Mouse (Mus musculus) kidney, embryonic 14.5 days (tissue): ENCODE data around the gene Cul7. TPM values are rescaled to one million over a fixed set of nuclear protein-coding genes. Genes with fewer than 3 reads are reported as not detected.

Experiments
- ATAC-seq: fragments of 200-750 bp; cut with Nextera tagmentation; 2 replicates; pipeline ENCODE4 v1.8.0; 2017; ENCODE audit warnings: moderate number of reproducible peaks, mild to moderate bottlenecking, moderate TSS enrichment, moderate library complexity; ENCODE audit not compliant: low FRiP score, low TSS enrichment
- H3K27ac ChIP-seq: fragments of 300-500 bp; sonication (generic); 2 replicates; pipeline ENCODE4 v1.5.1; 2014; ENCODE audit warnings: low read depth, mild to moderate bottlenecking, low read length, moderate library complexity, mixed read lengths
- H3K27me3 ChIP-seq: fragments of 300-500 bp; sonication (generic); 2 replicates; pipeline ENCODE4 v1.6.1; 2014; ENCODE audit warnings: mild to moderate bottlenecking, low read length; ENCODE audit not compliant: control insufficient read depth, insufficient read depth
- H3K36me3 ChIP-seq: fragments of 300-500 bp; sonication (generic); 2 replicates; pipeline ENCODE4 v1.6.1; 2014; ENCODE audit warnings: low read length, mixed read lengths; ENCODE audit not compliant: control insufficient read depth, insufficient read depth
- H3K4me1 ChIP-seq: fragments of 300-500 bp; sonication (generic); 2 replicates; pipeline ENCODE4 v1.6.1; 2014; ENCODE audit warnings: low read length, mixed read lengths; ENCODE audit not compliant: control insufficient read depth, insufficient read depth
- H3K4me2 ChIP-seq: fragments of 300-500 bp; sonication (generic); replicated peaks from 2 replicates; pipeline ENCODE4 v1.6.1; 2014; ENCODE audit warnings: low read depth, mild to moderate bottlenecking, low read length
- H3K4me3 ChIP-seq: fragments of 300-500 bp; sonication (generic); 2 replicates; pipeline ENCODE4 v1.5.1; 2014; ENCODE audit warnings: mild to moderate bottlenecking, low read length
- H3K9ac ChIP-seq: fragments of 300-500 bp; sonication (generic); 2 replicates; pipeline ENCODE4 v1.6.1; 2014; ENCODE audit warnings: low read depth, mild to moderate bottlenecking, low read length, moderate library complexity
- H3K9me3 ChIP-seq: fragments of 300-500 bp; sonication (generic); 2 replicates; pipeline ENCODE4 v1.6.1; 2016; ENCODE audit warnings: low read length; ENCODE audit not compliant: control insufficient read depth
- WGBS: fragments of 180-500 bp; shearing (Covaris S2); extraction: QIAGEN DNeasy Blood & Tissue Kit; methylation state at CpG from one replicate; pipeline ENCODE4 v1.1.7; 2014; 5-methylcytosine and 5-hydroxymethylcytosine counted together
- polyA plus RNA-seq: library from polyadenylated mRNA; unstranded; fragments of >200 nt; fragmentation: Nextera tagmentation; extraction: Ambion mirVana; gene quantifications from 2 replicates; pipeline ENCODE4 v1.2.1, GENCODE M21; 2014

Cul7 gene
- polyA plus RNA-seq, 1 experiment from 2014 or later, result 42.6 TPM

DNA sequence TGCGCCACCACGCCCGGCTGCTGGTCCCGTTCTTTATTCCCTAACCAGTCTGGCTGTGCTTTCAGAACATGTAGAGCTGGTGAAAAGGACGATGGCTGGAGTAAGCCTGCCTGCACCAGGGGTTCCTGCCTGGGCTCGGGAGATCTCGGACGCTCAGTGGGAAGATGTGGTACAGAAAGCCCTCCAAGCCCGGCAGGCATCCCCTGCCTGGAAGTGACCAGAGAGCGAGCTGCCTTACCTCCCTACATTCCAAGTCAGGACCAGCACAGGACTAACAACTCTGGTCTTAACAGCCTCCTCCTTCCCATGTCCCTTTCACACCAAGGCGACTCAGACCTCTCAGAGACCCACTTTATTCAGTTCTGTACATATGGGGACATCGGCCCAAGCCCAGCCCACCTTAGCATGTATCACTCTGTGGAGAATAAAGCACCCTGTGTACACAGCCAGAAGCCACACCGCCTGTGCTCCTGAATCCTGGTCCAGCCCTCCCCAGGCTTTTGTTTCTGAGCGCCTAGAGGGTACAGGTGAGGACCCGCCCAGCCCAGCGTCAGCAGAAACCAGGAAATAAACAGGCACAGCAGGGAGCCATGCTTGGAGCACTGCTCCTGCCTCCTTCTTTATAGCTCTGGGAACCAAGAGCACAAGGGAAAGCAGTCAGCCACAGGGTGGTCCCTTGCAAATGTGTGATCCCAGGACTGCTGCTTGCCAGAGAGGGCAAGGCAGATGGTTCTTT, 32.7 kb downstream of the Cul7 start:
- no peaks in the 10 kb centered on the region for H3K9me3 ChIP-seq
- H3K36me3 ChIP-seq, result peaks cover 59% of the 10 kb centered on the region
- no peak overlapping the region for H3K4me3 ChIP-seq
- no peak overlapping the region for H3K4me2 ChIP-seq
- whole genome bisulfite sequencing, result 87% methylated on average over 16 of the region's 16 CpGs
- no peaks in the 10 kb centered on the region for H3K27me3 ChIP-seq
- H3K9ac ChIP-seq, result no peak overlapping the region
- no peak overlapping the region for H3K27ac ChIP-seq
- ATAC-seq, result no peak
- peaks cover 19% of the 10 kb centered on the region for H3K4me1 ChIP-seq

DNA sequence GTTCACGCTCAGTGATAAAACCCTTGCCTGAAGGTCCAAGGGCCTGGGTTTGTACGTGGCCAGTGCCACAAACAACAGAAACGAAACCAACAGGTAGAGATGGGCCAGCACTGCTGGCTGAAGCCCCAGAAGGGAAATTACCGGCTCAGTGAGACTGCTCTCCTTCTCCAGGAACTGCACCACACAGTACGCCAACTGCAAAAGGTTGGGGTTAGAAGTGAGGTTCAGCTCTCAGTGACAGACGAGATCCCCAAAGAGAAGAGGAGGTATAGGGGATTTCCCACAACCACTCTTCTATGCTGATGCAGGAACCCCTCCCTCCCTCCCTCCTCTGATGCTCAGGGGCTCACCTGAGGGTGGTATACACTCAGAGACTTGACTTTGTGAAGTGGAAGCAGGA, 35.8 kb downstream of the Cul7 start:
- Histone ChIP-seq H3K9me3 (no peaks in the 10 kb centered on the region), H3K4me2 (no peak overlapping the region), H3K36me3 (peaks cover 55% of the 10 kb centered on the region), H3K27me3 (no peaks in the 10 kb centered on the region), H3K4me3 (no peak overlapping the region), H3K4me1 (0 out of 2 replicates have a peak, but pooled peaks cover 7% of the 10 kb centered on the region), H3K9ac (no peak overlapping the region), H3K27ac (no peak overlapping the region)
- WGBS, result 85% methylated on average over 6 of the region's 6 CpGs
- ATAC-seq, result no peak

DNA sequence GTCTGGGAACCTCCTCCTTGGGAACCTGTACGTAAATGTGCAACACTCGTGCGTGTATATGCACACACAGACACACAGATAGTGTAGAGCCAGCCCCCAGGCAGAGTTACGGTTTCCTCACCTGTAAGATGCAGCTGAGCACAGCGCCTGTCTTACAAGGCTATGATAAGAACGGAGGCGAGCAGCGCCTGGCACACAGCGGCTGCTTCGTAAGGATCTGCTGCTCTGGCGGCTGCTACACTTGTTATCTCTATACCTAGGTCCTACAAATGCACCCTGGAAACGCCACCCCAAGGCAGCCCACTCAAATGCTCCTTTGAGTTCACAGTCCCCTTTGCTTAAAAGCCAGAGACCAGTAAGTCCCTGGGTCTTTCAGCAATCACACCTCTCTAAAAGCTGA, 40.5 kb downstream of the Cul7 start:
- Histone ChIP-seq H3K9me3 (no peaks in the 10 kb centered on the region), H3K4me3 (no peak overlapping the region), H3K27me3 (no peaks in the 10 kb centered on the region), H3K4me1 (no peaks in the 10 kb centered on the region), H3K9ac (no peak overlapping the region), H3K27ac (no peak overlapping the region), H3K4me2 (no peak overlapping the region), H3K36me3 (peaks cover 31% of the 10 kb centered on the region)
- 96% methylated on average over 12 of the region's 12 CpGs for WGBS
- ATAC-seq, result no peak

DNA sequence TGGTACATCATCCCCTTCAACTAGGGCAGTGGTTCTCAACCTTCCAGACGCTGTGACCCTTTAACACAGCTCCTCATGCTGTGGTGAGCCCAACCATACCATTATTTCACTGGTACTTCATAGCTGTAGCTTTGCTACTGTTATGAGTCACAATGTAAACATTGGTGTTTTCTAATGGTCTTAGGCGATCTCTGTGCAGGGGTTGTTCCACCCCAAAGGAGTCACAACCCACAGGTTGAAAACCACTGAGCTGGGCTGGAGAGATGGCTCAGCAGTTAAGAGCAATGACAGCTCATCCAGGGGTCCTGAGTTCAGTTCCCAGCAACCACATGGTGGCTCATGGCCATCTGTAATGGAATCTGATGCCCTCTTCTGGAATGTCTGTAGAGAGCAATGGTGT, 41.3 kb downstream of the Cul7 start:
- no peaks in the 10 kb centered on the region for H3K27me3 ChIP-seq
- no peaks in the 10 kb centered on the region for H3K4me1 ChIP-seq
- H3K9ac ChIP-seq, result no peak overlapping the region
- no peak for ATAC-seq
- WGBS, result 93% methylated on average over 2 of the region's 2 CpGs
- no peak overlapping the region for H3K4me3 ChIP-seq
- H3K36me3 ChIP-seq, result peaks cover 28% of the 10 kb centered on the region
- no peaks in the 10 kb centered on the region for H3K9me3 ChIP-seq
- H3K27ac ChIP-seq, result no peak overlapping the region
- no peak overlapping the region for H3K4me2 ChIP-seq

DNA sequence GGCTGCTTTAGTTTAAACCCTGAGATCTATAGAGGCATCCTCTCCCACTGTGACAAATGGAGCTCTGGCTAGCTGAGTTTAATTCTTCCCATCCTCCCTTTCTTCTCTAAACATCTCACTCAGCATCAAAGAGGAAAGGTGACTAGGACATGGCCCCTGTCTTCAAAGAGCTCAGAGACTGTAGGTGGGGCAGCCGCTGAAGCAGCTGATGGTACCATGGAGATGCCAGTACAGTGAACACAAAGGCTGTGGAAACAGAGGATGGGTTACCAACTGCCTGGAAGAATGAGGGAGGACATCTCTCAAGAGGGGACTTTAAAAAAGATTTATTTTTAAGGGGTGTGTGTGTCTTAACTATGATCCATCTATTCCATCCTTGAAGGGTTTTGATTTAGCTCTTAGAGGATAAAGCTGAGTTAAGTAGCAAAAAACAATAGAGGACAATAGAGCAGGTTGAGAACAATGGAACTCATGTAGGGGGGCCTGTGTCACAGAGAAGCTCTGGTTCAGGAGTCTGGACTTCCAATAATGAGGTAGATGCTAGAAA, 44.5 kb downstream of the Cul7 start:
- Histone ChIP-seq H3K36me3 (peaks cover 28% of the 10 kb centered on the region; the same call in 1 of the 2 replicates), H3K4me1 (no peaks in the 10 kb centered on the region), H3K9ac (no peak overlapping the region), H3K4me3 (no peak overlapping the region), H3K9me3 (no peaks in the 10 kb centered on the region), H3K27me3 (no peaks in the 10 kb centered on the region), H3K4me2 (no peak overlapping the region), H3K27ac (no peak overlapping the region)
- 45% methylated on average over 1 of the region's 1 CpGs for WGBS
- ATAC-seq, result no peak

DNA sequence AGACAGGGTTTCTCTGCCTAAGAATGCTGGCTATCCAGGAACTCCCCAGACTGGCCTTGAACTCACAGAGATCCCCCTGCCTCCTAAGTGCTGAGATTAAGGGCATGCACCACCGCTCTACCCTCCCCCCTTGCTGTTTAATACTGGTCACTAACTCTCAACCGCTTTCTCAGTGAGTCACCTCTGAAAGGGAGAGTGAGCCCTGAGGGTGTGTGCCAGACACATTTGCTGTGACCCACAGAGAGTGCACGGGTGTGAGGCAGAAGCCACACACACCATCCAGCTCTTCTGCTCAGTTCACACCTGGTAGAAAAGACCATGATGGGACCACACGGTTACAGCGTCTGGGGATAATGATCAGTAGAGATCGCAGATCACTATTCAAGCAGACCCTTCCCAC, 48.4 kb downstream of the Cul7 start:
- 78% methylated on average over 6 of the region's 6 CpGs for WGBS
- Histone ChIP-seq H3K27me3 (no peaks in the 10 kb centered on the region), H3K9me3 (no peaks in the 10 kb centered on the region), H3K27ac (no peak overlapping the region), H3K9ac (no peak overlapping the region), H3K4me1 (peaks cover 18% of the 10 kb centered on the region), H3K4me2 (no peak overlapping the region), H3K36me3 (peaks cover 26% of the 10 kb centered on the region; the same call in 1 of the 2 replicates), H3K4me3 (no peak overlapping the region)
- no peak for ATAC-seq

DNA sequence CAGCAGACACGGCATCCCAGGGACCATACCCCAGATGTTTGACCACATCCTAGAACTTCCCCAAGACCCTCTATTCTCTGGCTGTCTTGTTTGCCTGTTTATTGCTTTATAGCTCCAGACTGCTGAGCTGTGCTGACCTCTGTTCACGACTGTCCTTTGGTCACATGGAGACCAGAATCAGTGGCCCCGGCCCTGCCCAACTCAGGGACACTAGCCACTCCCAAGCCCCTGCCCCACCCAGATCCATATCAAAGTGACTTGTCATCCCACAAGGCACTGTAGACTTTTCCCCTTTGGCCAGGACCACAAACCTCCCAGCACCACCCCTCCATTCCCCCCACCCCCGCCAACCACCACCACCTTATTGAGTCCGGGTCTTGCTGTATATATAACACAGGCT, 49.1 kb downstream of the Cul7 start:
- Histone ChIP-seq H3K4me1 (peaks cover 23% of the 10 kb centered on the region), H3K9me3 (no peaks in the 10 kb centered on the region), H3K9ac (no peak overlapping the region), H3K27ac (no peak overlapping the region), H3K36me3 (peaks cover 26% of the 10 kb centered on the region; the same call in 1 of the 2 replicates), H3K27me3 (no peaks in the 10 kb centered on the region), H3K4me3 (no peak overlapping the region), H3K4me2 (no peak overlapping the region)
- 50% methylated on average over 5 of the region's 5 CpGs for WGBS
- no peak for ATAC-seq

DNA sequence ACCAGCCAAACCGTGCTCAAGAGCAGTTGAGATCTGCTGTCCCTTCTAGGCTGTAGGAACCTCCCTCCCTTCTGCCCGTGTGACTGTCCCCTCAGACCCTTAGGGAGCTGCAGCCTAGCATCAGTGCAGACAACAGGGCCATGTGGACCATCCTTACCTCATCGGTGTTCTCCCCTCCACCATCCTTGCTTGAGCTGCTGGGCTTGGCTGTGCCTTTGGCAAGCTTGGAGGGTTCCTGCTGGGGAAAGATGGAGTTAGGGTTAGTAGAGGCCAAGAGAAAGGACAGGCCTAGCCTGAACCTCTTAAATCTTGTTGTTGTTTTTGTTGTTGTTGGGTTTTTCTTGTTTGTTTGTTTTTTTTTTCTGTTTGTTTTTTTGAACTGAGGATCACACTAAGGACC, 49.8 kb downstream of the Cul7 start:
- Histone ChIP-seq H3K4me1 (peaks cover 23% of the 10 kb centered on the region), H3K27me3 (no peaks in the 10 kb centered on the region), H3K4me2 (no peak overlapping the region), H3K27ac (no peak overlapping the region), H3K9me3 (no peaks in the 10 kb centered on the region), H3K9ac (no peak overlapping the region), H3K36me3 (peaks cover 26% of the 10 kb centered on the region; the same call in 1 of the 2 replicates), H3K4me3 (no peak overlapping the region)
- WGBS, result 90% methylated on average over 3 of the region's 3 CpGs
- no peak for ATAC-seq

DNA sequence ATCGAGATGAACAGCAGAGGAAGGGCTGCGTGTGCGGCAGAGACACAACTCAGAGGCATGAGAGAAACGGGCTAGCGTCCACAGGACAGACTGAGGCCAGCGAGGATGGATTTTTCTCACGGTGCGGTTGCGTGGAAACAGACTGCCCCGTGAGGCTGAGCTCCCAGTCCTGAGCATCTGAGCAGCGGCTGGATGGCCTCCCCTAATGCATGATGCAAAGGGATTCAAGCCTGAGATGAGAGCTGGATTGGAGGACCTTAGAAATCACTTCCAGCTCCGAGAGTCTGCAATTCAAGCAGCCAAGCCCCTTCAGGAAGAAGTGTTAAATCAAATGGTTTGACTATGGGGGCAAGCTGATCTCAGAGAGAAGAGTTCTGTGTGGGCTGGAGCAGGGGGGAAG, 51.4 kb downstream of the Cul7 start:
- H3K4me2 ChIP-seq, result no peak overlapping the region
- no peak for ATAC-seq
- H3K27me3 ChIP-seq, result no peaks in the 10 kb centered on the region

More for the DNA sequence above, 51.4 kb downstream of the Cul7 start:
- peaks cover 21% of the 10 kb centered on the region; the same call in 1 of the 2 replicates for H3K36me3 ChIP-seq
- peaks cover 23% of the 10 kb centered on the region for H3K4me1 ChIP-seq
- H3K9me3 ChIP-seq, result no peaks in the 10 kb centered on the region
- 0 out of 2 replicates have a peak overlapping the region, but pooled peaks have one; percentile 25 for H3K9ac ChIP-seq
- 80% methylated on average over 12 of the region's 12 CpGs for WGBS
- H3K4me3 ChIP-seq, result no peak overlapping the region
- no peak overlapping the region for H3K27ac ChIP-seq
